Mouse (Mus musculus): ENCODE data around the gene Ugt1a5. TPM values are rescaled to one million over a fixed set of nuclear protein-coding genes. Genes with fewer than 3 reads are reported as not detected.

Gene Ugt1a5
- total and polyA plus RNA-seq, 2 experiments from 2014 or later = 0.26 TPM; not detected in 1

DNA sequence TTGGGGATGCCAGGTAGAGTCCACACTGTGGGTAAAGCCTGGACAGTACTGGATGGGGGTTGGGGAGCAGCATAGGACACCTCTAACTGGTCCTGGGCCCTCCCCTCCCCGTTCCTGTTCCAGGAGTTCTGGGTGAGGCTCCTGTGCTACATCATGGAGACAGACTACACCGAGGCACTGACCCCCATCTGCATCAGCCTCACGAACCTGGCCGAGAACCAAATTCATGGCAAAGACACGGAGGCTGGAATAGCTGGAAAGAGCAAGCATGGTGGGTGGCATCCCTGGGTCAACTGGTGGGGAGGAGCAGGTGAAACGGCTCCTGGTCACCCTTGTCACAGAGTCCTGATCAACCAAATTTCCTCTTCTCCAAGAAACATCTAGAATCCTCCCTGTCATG lies 73.0 kb downstream of the Ugt1a5 start:
- Histone ChIP-seq H3K4me3 (ENCODE audit: low read length) (no peak overlapping the region), H3K36me3 (ENCODE audit: insufficient read depth, low read length) (no peaks in the 10 kb centered on the region), H3K9me3 (ENCODE audit: low read length) (peaks cover 97% of the 10 kb centered on the region), H3K27ac (no peak overlapping the region), H3K4me2 (ENCODE audit: low read depth, low read length) (no peak overlapping the region), H3K27me3 (ENCODE audit: insufficient read depth, low read length) (no peaks in the 10 kb centered on the region), H3K4me1 (ENCODE audit: insufficient read depth, low read length) (no peaks in the 10 kb centered on the region), H3K9ac (replicated peaks; ENCODE audit: low read length) (no peak overlapping the region)
- TF ChIP-seq CTCF (IDR thresholded peaks at IDR 0.05; ENCODE audit: low read depth) = no peak
- ATAC-seq (0 out of 2 replicates have a peak, but pooled peaks have one; percentile 10), DNase-seq (ENCODE audit: low spot score) (no peak)
- WGBS = 75% methylated on average over 6 of the region's 6 CpGs

- Histone ChIP-seq H3K27ac (no peak overlapping the region), H3K4me3 (ENCODE audit: low read length) (no peak overlapping the region), H3K4me2 (ENCODE audit: low read depth, low read length) (no peak overlapping the region), H3K36me3 (ENCODE audit: insufficient read depth, low read length) (no peaks in the 10 kb centered on the region), H3K9me3 (ENCODE audit: low read length) (peaks cover 97% of the 10 kb centered on the region), H3K4me1 (ENCODE audit: insufficient read depth, low read length) (no peaks in the 10 kb centered on the region), H3K27me3 (ENCODE audit: insufficient read depth, low read length) (no peaks in the 10 kb centered on the region), H3K9ac (replicated peaks; ENCODE audit: low read length) (no peak overlapping the region)
- TF ChIP-seq CTCF (IDR thresholded peaks at IDR 0.05; ENCODE audit: low read depth) = no peak
- WGBS = 75% methylated on average over 5 of the region's 5 CpGs
- DNase-seq (ENCODE audit: low spot score) = no peak
- ATAC-seq = no peak
These were observed 74.3 kb downstream of the Ugt1a5 start for GRCm38 (mm10) chr1:88240072-88240471.

GRCm38 (mm10) chr1:88240579-88240978 lies 74.8 kb downstream of the Ugt1a5 start:
- H3K4me2 ChIP-seq (ENCODE audit: low read depth, low read length) = no peak overlapping the region
- H3K4me3 ChIP-seq (ENCODE audit: low read length) = no peak overlapping the region
- H3K4me1 ChIP-seq (ENCODE audit: insufficient read depth, low read length) = no peaks in the 10 kb centered on the region
- peaks cover 97% of the 10 kb centered on the region for H3K9me3 ChIP-seq (ENCODE audit: low read length)
- H3K9ac ChIP-seq (replicated peaks; ENCODE audit: low read length) = no peak overlapping the region
- WGBS = 71% methylated on average over 4 of the region's 4 CpGs
- H3K36me3 ChIP-seq (ENCODE audit: insufficient read depth, low read length) = no peaks in the 10 kb centered on the region
- no peak for TF ChIP-seq CTCF (IDR thresholded peaks at IDR 0.05; ENCODE audit: low read depth)
- ATAC-seq = no peak
- no peaks in the 10 kb centered on the region for H3K27me3 ChIP-seq (ENCODE audit: insufficient read depth, low read length)
- no peak for DNase-seq (ENCODE audit: low spot score)
- no peak overlapping the region for H3K27ac ChIP-seq

DNA sequence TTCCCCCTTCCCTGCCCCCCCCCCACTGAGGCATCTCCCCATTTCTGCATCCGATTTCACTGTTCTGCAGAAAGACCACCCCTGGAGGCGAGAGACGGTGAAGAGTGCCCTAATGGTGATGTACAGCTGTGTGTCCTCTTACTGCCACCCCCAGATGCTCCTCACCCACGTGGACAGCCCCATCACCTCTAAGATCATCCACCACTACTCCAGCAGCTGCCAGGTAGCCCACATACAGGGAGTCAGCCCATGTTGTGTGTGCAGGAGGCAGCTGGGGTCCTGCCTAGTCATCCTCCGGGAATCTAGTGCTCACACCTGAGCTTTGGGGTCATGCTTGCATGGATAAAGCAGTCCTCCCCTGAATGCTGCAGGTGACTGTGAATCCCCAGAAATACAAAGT lies 78.0 kb downstream of the Ugt1a5 start:
- H3K36me3 ChIP-seq (ENCODE audit: insufficient read depth, low read length) = no peaks in the 10 kb centered on the region
- H3K9me3 ChIP-seq (ENCODE audit: low read length) = peaks cover 99% of the 10 kb centered on the region
- no peak overlapping the region for H3K9ac ChIP-seq (replicated peaks; ENCODE audit: low read length)
- no peak for DNase-seq (ENCODE audit: low spot score)
- H3K4me1 ChIP-seq (ENCODE audit: insufficient read depth, low read length) = no peaks in the 10 kb centered on the region
- H3K27ac ChIP-seq = no peak overlapping the region
- H3K4me3 ChIP-seq (ENCODE audit: low read length) = no peak overlapping the region
- no peak for TF ChIP-seq CTCF (IDR thresholded peaks at IDR 0.05; ENCODE audit: low read depth)
- no peaks in the 10 kb centered on the region for H3K27me3 ChIP-seq (ENCODE audit: insufficient read depth, low read length)
- WGBS = 63% methylated on average over 5 of the region's 5 CpGs
- ATAC-seq = no peak
- H3K4me2 ChIP-seq (ENCODE audit: low read depth, low read length) = no peak overlapping the region

GRCm38 (mm10) chr1:88245881-88246280 lies 80.1 kb downstream of the Ugt1a5 start:
- H3K27ac ChIP-seq = no peak overlapping the region
- no peak overlapping the region for H3K4me2 ChIP-seq (ENCODE audit: low read depth, low read length)
- no peaks in the 10 kb centered on the region for H3K4me1 ChIP-seq (ENCODE audit: insufficient read depth, low read length)
- peaks cover 99% of the 10 kb centered on the region for H3K9me3 ChIP-seq (ENCODE audit: low read length)
- DNase-seq (ENCODE audit: low spot score) = no peak
- no peaks in the 10 kb centered on the region for H3K36me3 ChIP-seq (ENCODE audit: insufficient read depth, low read length)
- no peaks in the 10 kb centered on the region for H3K27me3 ChIP-seq (ENCODE audit: insufficient read depth, low read length)
- ATAC-seq = no peak
- TF ChIP-seq CTCF (IDR thresholded peaks at IDR 0.05; ENCODE audit: low read depth) = no peak
- H3K4me3 ChIP-seq (ENCODE audit: low read length) = no peak overlapping the region
- whole genome bisulfite sequencing = 78% methylated on average over 6 of the region's 6 CpGs
- H3K9ac ChIP-seq (replicated peaks; ENCODE audit: low read length) = no peak overlapping the region

DNA sequence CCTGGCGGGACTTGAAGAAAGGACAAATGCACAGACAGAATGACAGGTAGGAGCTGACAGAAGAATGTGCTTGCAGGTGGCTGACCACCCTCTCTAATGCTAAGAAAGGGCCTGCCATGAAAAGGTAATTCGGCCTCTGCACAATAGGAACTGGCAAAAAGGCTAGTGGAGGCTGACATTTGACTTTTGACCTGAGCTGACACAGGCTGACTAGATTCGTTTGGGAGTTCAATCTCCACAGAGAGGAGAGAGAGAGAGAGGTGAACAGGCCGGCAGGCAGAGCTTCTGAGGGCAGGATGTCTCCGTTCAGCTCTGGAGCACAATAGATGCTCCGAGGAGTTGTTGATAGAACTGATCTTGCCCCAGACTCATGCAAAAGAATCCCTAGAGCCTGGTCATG lies 80.6 kb downstream of the Ugt1a5 start:
- ATAC-seq (no peak), DNase-seq (ENCODE audit: low spot score) (no peak)
- 44% methylated on average over 6 of the region's 6 CpGs for WGBS
- no peak for TF ChIP-seq CTCF (IDR thresholded peaks at IDR 0.05; ENCODE audit: low read depth)
- Histone ChIP-seq H3K36me3 (ENCODE audit: insufficient read depth, low read length) (no peaks in the 10 kb centered on the region), H3K9ac (replicated peaks; ENCODE audit: low read length) (no peak overlapping the region), H3K4me1 (ENCODE audit: insufficient read depth, low read length) (no peaks in the 10 kb centered on the region), H3K4me2 (ENCODE audit: low read depth, low read length) (no peak overlapping the region), H3K4me3 (ENCODE audit: low read length) (no peak overlapping the region), H3K27ac (no peak overlapping the region), H3K27me3 (ENCODE audit: insufficient read depth, low read length) (no peaks in the 10 kb centered on the region), H3K9me3 (ENCODE audit: low read length) (peaks cover 98% of the 10 kb centered on the region)

GRCm38 (mm10) chr1:88247660-88248059 lies 81.8 kb downstream of the Ugt1a5 start:
- no peak overlapping the region for H3K4me2 ChIP-seq (ENCODE audit: low read depth, low read length)
- H3K4me3 ChIP-seq (ENCODE audit: low read length) = no peak overlapping the region
- H3K4me1 ChIP-seq (ENCODE audit: insufficient read depth, low read length) = no peaks in the 10 kb centered on the region
- ATAC-seq (no peak), DNase-seq (ENCODE audit: low spot score) (no peak)
- H3K27me3 ChIP-seq (ENCODE audit: insufficient read depth, low read length) = no peaks in the 10 kb centered on the region
- no peak overlapping the region for H3K9ac ChIP-seq (replicated peaks; ENCODE audit: low read length)
- no peaks in the 10 kb centered on the region for H3K36me3 ChIP-seq (ENCODE audit: insufficient read depth, low read length)
- H3K27ac ChIP-seq = no peak overlapping the region
- peaks cover 94% of the 10 kb centered on the region for H3K9me3 ChIP-seq (ENCODE audit: low read length)
- WGBS = 46% methylated on average over 2 of the region's 2 CpGs
- no peak for TF ChIP-seq CTCF (IDR thresholded peaks at IDR 0.05; ENCODE audit: low read depth)
